Mouse (Mus musculus): Measurements from ENCODE around the gene Prelp.

Prelp gene

DNA sequence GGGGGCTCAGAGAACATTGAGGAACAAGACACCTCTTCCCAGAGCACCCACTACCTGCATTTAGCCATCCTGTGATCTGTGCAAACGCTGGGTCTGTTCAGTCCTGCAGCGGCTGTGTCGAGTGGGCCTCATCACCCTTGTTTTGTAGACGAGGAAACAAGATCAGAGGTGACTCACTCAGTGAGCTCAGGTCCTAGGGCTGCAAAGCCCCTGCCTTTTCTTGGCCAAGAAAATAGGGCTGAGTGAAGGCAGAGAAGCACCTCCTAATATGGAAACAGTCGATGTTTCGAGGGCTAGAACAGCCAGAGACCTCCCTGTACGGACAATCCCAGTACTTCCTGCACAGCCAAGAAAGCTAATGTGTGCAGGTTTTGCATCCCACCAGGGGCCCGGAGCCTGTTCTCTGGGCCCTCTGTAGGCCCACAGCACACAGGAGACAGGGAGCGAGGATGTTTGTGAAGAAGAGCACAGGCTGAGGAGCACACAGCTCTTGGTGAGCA, 22.1 kb downstream of the Prelp start:
- no peak for DNase-seq (ENCODE audit: low spot score)

GRCm38 (mm10) chr1:133897293-133897692, 23.9 kb downstream of the Prelp start:
- no peak for DNase-seq (ENCODE audit: low spot score)

- DNase-seq (ENCODE audit: low spot score) = no peak
These were observed 29.7 kb downstream of the Prelp start for GRCm38 (mm10) chr1:133891489-133891888.

DNA sequence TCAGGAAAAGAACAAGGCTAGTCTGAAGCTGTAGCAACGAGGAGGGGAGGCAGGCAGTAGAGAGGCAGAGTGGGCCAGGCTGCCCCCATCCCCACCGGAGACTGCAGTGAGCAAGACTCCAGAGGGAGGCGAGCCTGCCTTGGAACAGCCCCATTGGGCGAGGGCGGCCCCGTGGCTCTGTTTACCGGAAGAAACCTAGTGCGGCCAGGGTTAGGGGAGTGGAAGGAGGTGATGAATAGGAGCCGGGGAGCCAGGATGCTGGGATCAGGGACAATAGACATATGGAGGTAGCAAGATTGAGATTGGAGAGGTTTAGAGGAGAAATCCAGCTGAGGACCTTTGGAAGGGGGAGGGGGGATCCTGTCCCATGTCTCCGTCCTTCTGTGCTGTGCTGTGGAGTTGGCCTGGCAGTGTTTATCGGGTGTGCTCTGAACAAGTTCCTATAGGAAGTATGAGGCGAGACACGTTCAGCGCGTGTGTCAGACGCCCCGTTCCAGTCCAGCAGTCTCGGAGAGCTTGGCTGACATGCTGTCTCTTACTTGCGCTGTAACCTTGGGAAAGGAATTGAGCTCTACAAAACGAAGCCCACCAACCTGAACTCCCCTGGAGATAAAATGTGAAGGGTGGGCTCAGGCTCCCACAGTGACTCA, 31.1 kb downstream of the Prelp start:
- no peak for DNase-seq (ENCODE audit: low spot score)

GRCm38 (mm10) chr1:133887538-133888250, 33.5 kb downstream of the Prelp start:
- no peak for DNase-seq (ENCODE audit: low spot score)

- DNase-seq (ENCODE audit: low spot score) = peak; percentile 68
These were observed 34.2 kb downstream of the Prelp start for GRCm38 (mm10) chr1:133887044-133887443.

- no peak for DNase-seq (ENCODE audit: low spot score)
These were observed 34.8 kb downstream of the Prelp start for GRCm38 (mm10) chr1:133886431-133886830.

DNA sequence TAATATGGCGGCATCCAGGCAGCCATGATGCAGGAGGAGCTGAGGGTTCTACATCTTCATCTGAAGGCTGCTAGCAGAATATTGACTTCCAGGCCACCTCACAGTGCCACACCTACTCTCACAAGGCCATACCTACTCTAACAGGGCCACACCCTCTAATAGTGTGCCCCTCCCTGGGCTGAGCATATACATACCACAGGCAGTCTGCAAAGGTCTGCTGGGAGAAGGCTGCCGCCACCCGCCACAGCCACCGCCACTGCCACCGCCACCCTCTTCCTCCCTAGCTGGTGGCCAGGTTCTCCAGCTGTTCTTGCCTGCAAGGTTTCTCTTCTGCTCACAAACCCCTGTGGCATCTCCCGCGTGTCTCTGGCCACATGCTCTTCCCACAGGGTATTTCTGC, 35.4 kb downstream of the Prelp start:
- DNase-seq (ENCODE audit: low spot score) = no peak

GRCm38 (mm10) chr1:133884746-133885145, 36.5 kb downstream of the Prelp start:
- no peak for DNase-seq (ENCODE audit: low spot score)

GRCm38 (mm10) chr1:133884090-133884489, 37.1 kb downstream of the Prelp start:
- DNase-seq (ENCODE audit: low spot score) = no peak

DNA sequence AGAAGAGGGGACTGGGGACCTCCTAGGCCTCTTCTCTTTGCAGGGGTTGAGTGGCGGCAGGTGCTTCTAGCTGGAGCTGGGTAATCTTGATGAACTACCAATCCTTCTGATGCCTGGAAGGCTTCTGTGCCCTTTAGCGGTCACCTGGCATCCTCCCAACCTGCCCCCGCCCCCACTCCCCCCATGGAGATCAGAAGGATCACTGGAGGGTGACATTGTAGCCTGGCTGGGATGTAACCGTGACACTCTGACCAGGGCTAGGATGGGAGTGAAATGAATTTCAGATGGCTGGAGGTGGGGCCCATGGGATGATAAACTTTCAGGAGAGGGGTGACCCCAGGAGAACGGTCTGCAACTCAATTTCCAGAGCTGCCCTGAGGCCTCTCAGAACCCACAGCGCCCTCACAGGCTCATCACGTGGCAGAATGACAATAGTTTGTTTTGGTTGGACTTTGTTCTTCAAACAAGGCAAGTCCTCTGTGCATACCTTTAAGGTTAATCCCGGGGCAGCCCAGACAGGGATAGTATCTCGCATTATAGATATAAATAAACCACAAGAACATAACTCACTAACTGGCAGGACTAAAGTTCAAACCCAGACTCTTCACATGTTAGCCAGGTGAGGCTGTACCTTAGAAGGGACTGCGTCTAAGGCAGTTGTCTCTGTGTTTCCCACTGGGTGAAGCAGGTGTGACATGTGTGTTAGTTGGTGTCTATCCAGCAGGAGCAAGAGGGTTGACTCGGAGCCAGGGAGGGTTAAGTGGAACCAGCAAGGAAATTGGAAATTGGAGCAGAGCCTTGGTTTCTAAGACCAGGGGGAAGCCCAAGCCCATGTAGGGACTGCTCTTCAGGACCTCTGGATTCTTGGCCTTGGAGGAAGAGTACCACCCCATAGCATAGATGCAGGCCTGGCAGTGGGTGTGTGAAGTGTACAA, 38.7 kb downstream of the Prelp start:
- DNase-seq (ENCODE audit: low spot score) = no peak

DNA sequence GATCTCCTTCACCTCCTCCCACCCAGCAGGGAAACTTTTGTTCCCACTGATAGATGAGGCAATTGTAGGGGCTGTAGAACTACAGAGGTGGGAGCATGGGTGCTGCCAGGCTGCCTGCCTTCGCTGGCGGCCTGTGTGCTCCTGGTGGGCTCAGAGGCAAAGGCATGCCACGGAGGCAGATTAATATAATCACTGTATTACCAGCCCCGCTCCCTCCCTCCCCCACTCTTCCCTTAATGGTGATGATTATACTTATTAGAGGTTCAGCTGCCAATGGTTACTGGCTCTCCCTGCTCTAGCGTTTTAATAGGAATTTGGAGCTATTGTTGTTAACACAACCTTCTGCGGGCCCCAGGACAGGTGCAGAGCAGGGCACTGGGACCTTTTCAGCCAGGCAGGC, 39.4 kb downstream of the Prelp start:
- DNase-seq (ENCODE audit: low spot score) = no peak

DNA sequence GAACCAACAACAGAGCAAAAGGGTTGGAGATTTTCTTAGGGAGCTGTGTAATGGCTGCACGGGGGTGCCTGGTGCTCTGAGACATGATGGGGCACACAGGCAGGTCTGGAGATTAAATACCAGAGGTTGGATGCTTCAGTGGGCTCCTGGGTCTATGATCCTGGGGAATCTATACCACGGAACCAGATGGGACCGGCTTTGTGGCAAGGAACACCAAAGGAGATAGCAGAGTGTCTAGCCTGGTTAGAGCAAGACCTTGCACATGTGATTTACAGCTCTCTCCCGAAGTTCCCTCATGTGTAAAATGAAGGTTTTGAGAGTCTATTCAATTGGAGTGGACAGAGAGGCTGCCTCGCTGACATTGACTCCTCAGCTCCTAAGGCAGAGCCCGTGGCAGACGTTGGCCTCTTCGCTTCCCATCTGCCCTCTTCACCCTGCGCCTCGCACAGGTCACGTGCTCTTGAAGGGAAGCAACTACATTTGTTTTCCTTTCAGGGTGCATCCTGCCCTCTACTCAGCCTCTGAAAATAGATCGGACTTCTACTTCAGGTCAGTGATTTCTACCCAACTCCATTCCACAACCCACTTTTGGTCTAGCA, 42.3 kb downstream of the Prelp start:
- no peak for DNase-seq (ENCODE audit: low spot score)

GRCm38 (mm10) chr1:133876936-133877335, 44.3 kb downstream of the Prelp start:
- no peak for DNase-seq (ENCODE audit: low spot score)

GRCm38 (mm10) chr1:133873086-133873813, 48.0 kb downstream of the Prelp start:
- DNase-seq (ENCODE audit: low spot score) = no peak

DNA sequence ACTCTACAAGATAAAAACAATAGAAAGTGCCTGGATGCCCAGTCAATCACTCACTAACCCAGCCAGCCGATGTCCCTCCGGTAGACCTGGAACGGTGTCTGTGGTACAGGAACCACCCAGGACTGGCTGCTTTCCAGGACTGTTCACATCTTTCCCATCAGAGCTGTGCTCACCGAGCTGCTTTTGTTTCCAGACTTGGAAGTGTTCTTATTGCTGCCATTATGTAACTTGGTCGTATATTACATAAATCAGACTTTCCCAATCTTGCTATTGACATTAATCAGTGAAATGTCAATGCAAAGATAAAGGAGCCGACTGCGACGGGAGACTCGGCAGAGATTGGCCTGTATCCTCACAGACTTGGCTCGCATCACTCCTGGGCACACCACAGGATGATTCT, 50.0 kb downstream of the Prelp start:
- DNase-seq (ENCODE audit: low spot score) = no peak

DNA sequence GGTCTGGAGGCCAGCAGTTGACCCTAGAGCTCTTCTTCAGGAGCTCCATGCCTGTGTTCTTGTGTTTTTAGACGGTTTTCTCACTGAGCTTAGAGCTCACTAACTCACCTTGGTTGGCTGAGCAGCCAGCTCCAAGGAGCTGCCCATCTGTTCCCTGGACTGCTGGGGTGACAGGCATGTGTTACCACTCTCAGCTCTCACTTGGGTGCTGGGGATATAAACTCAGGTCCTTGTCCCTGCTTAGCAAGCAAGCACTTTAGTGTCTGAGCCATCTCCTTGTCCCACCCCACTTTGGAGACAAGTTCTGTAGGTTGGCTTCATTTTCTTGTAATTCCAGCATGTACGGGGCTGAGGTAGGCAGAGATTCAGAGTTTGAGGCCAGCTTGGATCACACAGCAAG, 52.0 kb downstream of the Prelp start:
- DNase-seq (ENCODE audit: low spot score) = no peak

DNA sequence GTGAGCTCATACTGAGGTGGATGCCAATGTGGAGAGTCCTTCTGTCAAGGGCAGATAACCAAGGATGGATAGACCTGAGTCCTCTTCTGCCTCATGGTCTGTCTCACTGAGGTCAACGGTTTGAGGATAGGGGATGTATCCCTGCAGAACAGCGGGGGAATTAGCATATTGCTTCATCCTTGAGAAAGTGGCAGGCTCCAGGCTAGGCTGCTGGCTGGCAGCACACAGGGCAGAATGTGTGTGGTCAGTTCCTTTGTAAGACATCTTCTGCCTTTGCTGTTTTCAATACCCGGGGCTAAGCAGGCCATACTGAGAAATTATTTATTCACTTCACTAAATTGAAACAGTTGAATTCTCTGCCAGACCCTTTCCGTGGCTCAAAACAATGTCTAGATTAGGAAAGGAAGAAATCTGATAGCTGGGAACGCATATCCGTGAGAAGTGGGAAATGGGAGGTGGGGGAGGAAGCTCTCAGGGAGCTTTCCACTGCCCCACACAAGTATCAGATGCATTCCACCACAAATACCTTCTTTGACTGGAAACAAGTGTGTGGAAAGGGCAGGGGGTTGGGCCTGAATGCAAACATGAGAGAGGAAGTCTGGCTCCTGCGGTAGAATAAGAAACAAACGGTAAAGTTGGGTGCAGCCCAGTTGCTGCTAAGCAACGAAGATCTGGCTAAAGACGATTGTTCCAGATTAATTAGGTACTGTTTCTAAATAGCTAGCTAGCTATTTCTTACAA, 57.8 kb downstream of the Prelp start:
- DNase-seq (ENCODE audit: low spot score) = no peak

DNA sequence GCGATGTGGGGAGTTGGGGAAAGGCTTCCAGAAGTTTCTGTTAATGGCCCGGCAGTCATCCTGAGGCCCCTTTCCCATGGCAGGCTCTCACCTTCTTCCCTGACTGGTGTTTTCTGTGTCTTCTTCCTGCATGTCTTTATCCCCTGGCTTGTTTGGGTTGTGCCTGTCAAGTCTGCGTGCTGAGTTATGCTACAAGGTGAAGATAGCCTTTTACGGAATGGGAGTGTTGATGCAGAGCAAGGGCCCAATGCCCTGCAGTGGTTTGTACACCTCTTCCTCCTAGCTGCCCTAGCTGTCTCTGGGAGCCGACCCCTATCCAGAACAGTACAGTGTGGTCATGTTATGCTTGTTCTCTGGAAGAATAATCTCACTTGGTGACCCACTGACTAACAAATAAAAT, 60.2 kb downstream of the Prelp start:
- DNase-seq (ENCODE audit: low spot score) = no peak
